Mouse (Mus musculus): ENCODE data around the gene 4921504E06Rik. TPM values are rescaled to one million over a fixed set of nuclear protein-coding genes. Genes with fewer than 3 reads are reported as not detected.

4921504E06Rik gene
- total and polyA plus RNA-seq, 3 experiments = not detected

GRCm38 (mm10) chr2:19416066-19416465 is 137.6 kb downstream of the 4921504E06Rik start:
- no peaks in the 10 kb centered on the region; a peak in 1 of 4 replicates for H3K27me3 ChIP-seq (ENCODE audit: control insufficient read depth in 1 of 2, insufficient read depth in 2 of 2, low read length in 2 of 2)
- 0 out of 4 replicates have a peak, but pooled peaks cover 0 to 4% of the 10 kb centered on the region in 2 experiments for H3K4me1 ChIP-seq (ENCODE audit: control insufficient read depth in 1 of 2, insufficient read depth in 2 of 2, low read length in 2 of 2)
- H3K27ac ChIP-seq (ENCODE audit: control insufficient read depth, low read depth, low read length) = no peak overlapping the region
- DNase-seq (ENCODE audit: low read depth, low spot score) = no peak
- H3K9me3 ChIP-seq (replicated peaks; ENCODE audit: insufficient read depth, low read length) = no peaks in the 10 kb centered on the region
- H3K4me3 ChIP-seq (ENCODE audit: control insufficient read depth in 1 of 2, insufficient read depth in 1 of 2, low read depth in 2 of 2, low read length in 2 of 2) = no peak overlapping the region
- TF ChIP-seq MAFK (IDR thresholded peaks at IDR 0.05; ENCODE audit: borderline replicate concordance, low read depth, low read length) (no peak), ETS1 (IDR thresholded peaks at IDR 0.05; ENCODE audit: low read depth, low read length) (no peak), POLR2AphosphoS2 (IDR thresholded peaks at IDR 0.05; ENCODE audit: low read length) (no peak), POLR2AphosphoS5 (IDR thresholded peaks at IDR 0.05; ENCODE audit: borderline replicate concordance, low read depth, low read length) (no peak), ZC3H11A (IDR thresholded peaks at IDR 0.05; ENCODE audit: low read depth, low read length) (no peak), NRF1 (IDR thresholded peaks at IDR 0.05; ENCODE audit: insufficient read depth, low read depth, low read length, poor library complexity, severe bottlenecking) (no peak), CHD2 (IDR thresholded peaks at IDR 0.05; ENCODE audit: low read length) (no peak), TAL1 (IDR thresholded peaks at IDR 0.05; ENCODE audit: low read length) (no peak), GATA1 (IDR thresholded peaks at IDR 0.05; ENCODE audit: low read depth, low read length) (no peak), UBTF (IDR thresholded peaks at IDR 0.05; ENCODE audit: borderline replicate concordance, insufficient read depth, low read depth, low read length) (no peak), USF1 (IDR thresholded peaks at IDR 0.05; ENCODE audit: low read depth, low read length) (no peak), CHD1 (IDR thresholded peaks at IDR 0.05; ENCODE audit: low read depth, low read length) (no peak), NELFE (IDR thresholded peaks at IDR 0.05; ENCODE audit: low read depth, low read length) (no peak), BHLHE40 (IDR thresholded peaks at IDR 0.05; ENCODE audit: borderline replicate concordance, low read depth, low read length) (no peak)
- no peaks in the 10 kb centered on the region; a peak in 1 of 4 replicates for H3K36me3 ChIP-seq (ENCODE audit: control insufficient read depth in 1 of 2, insufficient read depth in 2 of 2, low read length in 2 of 2)
- no peaks in the 10 kb centered on the region for H3K79me2 ChIP-seq (ENCODE audit: control insufficient read depth, insufficient read depth, low read length, poor library complexity)
- H3K9ac ChIP-seq (ENCODE audit: control insufficient read depth, low read depth, low read length, poor library complexity, severe bottlenecking) = no peak overlapping the region

- DNase-seq (ENCODE audit: low read depth, low spot score) = peak; percentile 90
- H3K27me3 ChIP-seq (ENCODE audit: control insufficient read depth in 1 of 2, insufficient read depth in 2 of 2, low read length in 2 of 2) = no peaks in the 10 kb centered on the region
- H3K36me3 ChIP-seq (ENCODE audit: control insufficient read depth in 1 of 2, insufficient read depth in 2 of 2, low read length in 2 of 2) = no peaks in the 10 kb centered on the region; a peak in 1 of 4 replicates
- TF ChIP-seq SMC3 (IDR thresholded peaks at IDR 0.05; ENCODE audit: low read depth, low read length) (peak; percentile 78), ZC3H11A (IDR thresholded peaks at IDR 0.05; ENCODE audit: low read depth, low read length) (peak; percentile 72), CTCF (IDR thresholded peaks at IDR 0.05 in 2 of 3, conservative IDR thresholded peaks at IDR 0.05 in 1 of 3; ENCODE audit: control insufficient read depth in 1 of 3, insufficient read depth in 1 of 3, low read depth in 2 of 3, low read length in 3 of 3, poor library complexity in 1 of 3, severe bottlenecking in 1 of 3) (peak; percentile 27 to 88 (median 78); a peak in 5 of 6 replicates), SIN3A (IDR thresholded peaks at IDR 0.05; ENCODE audit: low read length) (no peak), RAD21 (IDR thresholded peaks at IDR 0.05; ENCODE audit: low read depth, low read length) (peak; percentile 94), JUND (IDR thresholded peaks at IDR 0.05; ENCODE audit: low read depth, low read length) (no peak)
- no peak overlapping the region for H3K9ac ChIP-seq (ENCODE audit: control insufficient read depth, low read depth, low read length, poor library complexity, severe bottlenecking)
- peak overlapping the region; percentile 41 to 61 for H3K4me3 ChIP-seq (ENCODE audit: control insufficient read depth in 1 of 2, insufficient read depth in 1 of 2, low read depth in 2 of 2, low read length in 2 of 2)
- H3K27ac ChIP-seq (ENCODE audit: control insufficient read depth, low read depth, low read length) = no peak overlapping the region
- H3K79me2 ChIP-seq (ENCODE audit: control insufficient read depth, insufficient read depth, low read length, poor library complexity) = no peaks in the 10 kb centered on the region
- H3K4me1 ChIP-seq (ENCODE audit: control insufficient read depth in 1 of 2, insufficient read depth in 2 of 2, low read length in 2 of 2) = 0 out of 4 replicates have a peak, but pooled peaks cover 0 to 4% of the 10 kb centered on the region in 2 experiments
- no peaks in the 10 kb centered on the region for H3K9me3 ChIP-seq (replicated peaks; ENCODE audit: insufficient read depth, low read length)
Measured at GRCm38 (mm10) chr2:19415063-19415521, 138.6 kb downstream of the 4921504E06Rik start.

Measured in MEL (cell line).